Mouse (Mus musculus) liver, adult 2 months (tissue): ENCODE results near the gene Rela.

ENCODE experiments used
- CTCF ChIP-seq: fragments of 200-500 bp; IDR thresholded peaks from 2 replicates; pipeline ENCODE4 v1.5.1; 2011; ENCODE audit warnings: low read depth, low read length, control low read depth
- POLR2A ChIP-seq: fragments of 200-500 bp; IDR thresholded peaks from 2 replicates; pipeline ENCODE4 v1.6.1; 2011; ENCODE audit warnings: low read length, control low read depth; ENCODE audit not compliant: insufficient read depth; ENCODE audit errors: extremely low read depth

DNA sequence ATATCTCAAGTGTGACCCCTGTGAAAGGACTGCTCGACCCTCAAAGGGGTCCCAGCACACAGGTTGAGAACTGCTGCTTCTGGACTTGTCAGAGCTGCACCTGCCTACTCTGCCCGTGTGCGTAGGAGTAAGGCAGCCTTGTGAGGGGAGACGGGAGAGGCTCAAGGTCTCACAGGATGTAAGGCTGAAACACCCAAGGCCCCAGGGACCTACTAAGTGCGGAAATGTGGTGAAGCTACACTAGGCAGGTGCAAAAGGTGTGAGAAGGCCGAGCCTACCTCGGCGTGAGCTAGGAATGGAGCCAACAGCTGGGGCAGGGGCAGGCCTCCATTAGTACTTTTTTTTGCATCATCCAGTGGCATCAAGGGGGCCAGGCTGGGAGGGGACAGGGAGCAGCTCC is 25.0 kb downstream of the Rela start:
- TF ChIP-seq POLR2A (no peak), CTCF (no peak)
